Mouse (Mus musculus) thymus, adult 2 months (tissue): Measurements from ENCODE around the gene 7530416G11Rik.

Experiments used
- CTCF ChIP-seq: fragments of 200-500 bp; IDR thresholded peaks from 2 replicates; pipeline ENCODE4 v1.5.1; 2012; ENCODE audit warnings: mild to moderate bottlenecking, control low read depth, low read length, moderate library complexity, borderline replicate concordance; ENCODE audit not compliant: control insufficient read depth, poor library complexity, insufficient read depth; ENCODE audit errors: extremely low read depth
- POLR2A ChIP-seq: fragments of 200-500 bp; IDR thresholded peaks from 2 replicates; pipeline ENCODE4 v1.6.1; 2012; ENCODE audit warnings: mild to moderate bottlenecking, low read length, control low read depth, moderate library complexity; ENCODE audit not compliant: control insufficient read depth, poor library complexity, insufficient read depth; ENCODE audit errors: extremely low read depth

DNA sequence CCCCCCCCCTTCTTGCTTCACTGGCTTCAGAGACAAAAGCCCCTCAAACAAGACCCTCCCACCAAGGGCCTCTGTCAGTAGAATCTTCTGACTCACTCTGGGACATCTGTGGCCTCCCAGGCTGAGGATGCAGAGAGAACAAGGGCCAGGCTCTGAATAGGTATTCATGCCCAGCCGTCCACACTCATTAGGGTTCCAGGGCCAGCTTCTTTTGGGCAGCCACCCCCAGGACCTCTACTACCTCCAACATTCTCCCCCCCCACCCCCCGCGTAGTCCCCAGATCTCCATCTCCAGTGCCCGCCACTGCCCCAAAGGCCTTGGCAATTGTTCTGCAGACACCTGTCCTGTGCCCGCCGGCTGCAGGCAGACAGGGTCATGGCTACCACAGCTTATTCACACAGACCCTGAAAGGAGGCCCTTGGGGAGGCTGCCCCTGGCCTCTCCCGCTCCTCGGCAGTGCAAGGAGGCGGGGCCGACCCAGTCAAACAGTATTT, 5.0 kb downstream of the 7530416G11Rik start:
- TF ChIP-seq CTCF = no peak
- no peak for TF ChIP-seq POLR2A
